Mouse (Mus musculus): ENCODE data around the gene Bean1. TPM values are rescaled to one million over a fixed set of nuclear protein-coding genes. Genes with fewer than 3 reads are reported as not detected.
A peak's percentile ranks its signal among the peaks of the same experiment; 100 is the strongest.

Gene Bean1
- polyA plus RNA-seq, 2 experiments = 0.02 TPM; not detected in 1

DNA sequence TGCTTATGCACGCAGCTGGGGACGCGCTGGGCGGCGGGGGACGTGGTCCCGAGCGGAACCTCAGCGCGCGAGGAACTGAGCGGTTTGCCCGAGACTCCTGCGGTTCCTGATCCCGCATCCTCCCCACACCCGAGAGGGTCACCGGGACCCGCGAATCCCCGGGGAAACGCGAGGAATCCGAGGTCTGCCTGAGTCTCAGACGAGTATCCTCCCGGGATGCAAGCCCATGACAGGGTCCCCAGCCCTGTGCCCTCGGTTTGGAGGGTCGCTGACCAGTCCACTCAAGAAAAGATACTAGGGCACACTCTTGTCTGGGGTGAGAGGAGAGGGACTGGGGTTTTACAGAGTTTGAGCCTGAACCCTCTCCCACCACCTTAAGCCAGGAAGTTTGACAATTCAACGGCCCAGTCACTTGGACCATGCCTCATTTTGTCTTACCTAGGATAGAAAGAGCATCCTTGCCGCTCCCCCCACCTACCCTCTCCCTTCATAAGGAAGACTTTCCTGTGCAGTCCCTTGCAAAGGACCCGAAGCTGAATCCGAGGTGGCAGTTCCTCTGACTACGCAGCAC, 893 bp downstream of the Bean1 start:
- Histone ChIP-seq H3K4me1 (replicated peaks; ENCODE audit: control insufficient read depth in 2 of 2, insufficient read depth in 2 of 2, low read length in 1 of 2) (no peaks in the 10 kb centered on the region), H3K4me3 (ENCODE audit: insufficient read depth in 1 of 2, low read depth in 2 of 2, low read length in 2 of 2) (peak overlapping the region in 1 of 2 experiments; percentile 42; a peak in 2 of 4 replicates), H3K36me3 (replicated peaks; ENCODE audit: control insufficient read depth, insufficient read depth, low read depth) (no peaks in the 10 kb centered on the region), H3K27ac (no peak overlapping the region), H3K27me3 (ENCODE audit: control insufficient read depth, insufficient read depth, low read length) (peaks cover 30% of the 10 kb centered on the region), H3K4me2 (ENCODE audit: low read depth) (peak overlapping the region; percentile 54), H3K9me3 (ENCODE audit: control insufficient read depth, low read length) (no peaks in the 10 kb centered on the region), H3K9ac (replicated peaks) (no peak overlapping the region)
- no peak for ATAC-seq (ENCODE audit: insufficient read depth)
- DNase-seq (ENCODE audit: low read depth in 3 of 3, low spot score in 3 of 3) = no peak
- WGBS (ENCODE audit: insufficient replicate concordance) = 5% methylated on average over 32 of the region's 32 CpGs
- TF ChIP-seq CTCF (IDR thresholded peaks at IDR 0.05; ENCODE audit: low read depth) (no peak), EP300 (IDR thresholded peaks at IDR 0.05; ENCODE audit: low read depth) (no peak)

DNA sequence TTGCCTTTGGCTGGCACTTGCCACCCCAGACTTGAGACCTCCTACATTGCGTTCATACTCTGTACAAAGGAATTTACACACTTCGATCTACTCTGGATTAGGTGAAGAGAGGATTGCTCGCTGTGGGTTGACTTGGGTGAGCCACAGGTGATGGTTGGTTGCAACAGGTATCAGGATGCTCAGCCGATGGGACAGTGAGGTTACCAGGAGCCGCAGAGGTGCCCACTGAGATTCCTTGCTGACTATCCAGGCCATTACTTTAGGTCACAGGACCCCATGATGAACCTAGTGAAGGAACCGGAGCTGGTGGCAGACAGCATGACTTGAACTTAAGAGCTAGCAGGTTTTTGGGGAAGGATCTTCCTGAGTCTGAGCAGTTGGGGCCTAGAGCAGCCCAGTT, 2.2 kb downstream of the Bean1 start:
- Histone ChIP-seq H3K27ac (no peak overlapping the region), H3K4me3 (ENCODE audit: insufficient read depth in 1 of 2, low read depth in 2 of 2, low read length in 2 of 2) (no peak overlapping the region), H3K4me2 (ENCODE audit: low read depth) (no peak overlapping the region), H3K4me1 (replicated peaks; ENCODE audit: control insufficient read depth in 2 of 2, insufficient read depth in 2 of 2, low read length in 1 of 2) (no peaks in the 10 kb centered on the region), H3K9me3 (ENCODE audit: control insufficient read depth, low read length) (no peaks in the 10 kb centered on the region), H3K27me3 (ENCODE audit: control insufficient read depth, insufficient read depth, low read length) (peaks cover 30% of the 10 kb centered on the region), H3K36me3 (replicated peaks; ENCODE audit: control insufficient read depth, insufficient read depth, low read depth) (no peaks in the 10 kb centered on the region), H3K9ac (replicated peaks) (no peak overlapping the region)
- 76% methylated on average over 6 of the region's 6 CpGs for WGBS (ENCODE audit: insufficient replicate concordance)
- ATAC-seq (ENCODE audit: insufficient read depth) (no peak), DNase-seq (ENCODE audit: low read depth in 3 of 3, low spot score in 3 of 3) (no peak)
- TF ChIP-seq EP300 (IDR thresholded peaks at IDR 0.05; ENCODE audit: low read depth) (no peak), CTCF (IDR thresholded peaks at IDR 0.05; ENCODE audit: low read depth) (no peak)

DNA sequence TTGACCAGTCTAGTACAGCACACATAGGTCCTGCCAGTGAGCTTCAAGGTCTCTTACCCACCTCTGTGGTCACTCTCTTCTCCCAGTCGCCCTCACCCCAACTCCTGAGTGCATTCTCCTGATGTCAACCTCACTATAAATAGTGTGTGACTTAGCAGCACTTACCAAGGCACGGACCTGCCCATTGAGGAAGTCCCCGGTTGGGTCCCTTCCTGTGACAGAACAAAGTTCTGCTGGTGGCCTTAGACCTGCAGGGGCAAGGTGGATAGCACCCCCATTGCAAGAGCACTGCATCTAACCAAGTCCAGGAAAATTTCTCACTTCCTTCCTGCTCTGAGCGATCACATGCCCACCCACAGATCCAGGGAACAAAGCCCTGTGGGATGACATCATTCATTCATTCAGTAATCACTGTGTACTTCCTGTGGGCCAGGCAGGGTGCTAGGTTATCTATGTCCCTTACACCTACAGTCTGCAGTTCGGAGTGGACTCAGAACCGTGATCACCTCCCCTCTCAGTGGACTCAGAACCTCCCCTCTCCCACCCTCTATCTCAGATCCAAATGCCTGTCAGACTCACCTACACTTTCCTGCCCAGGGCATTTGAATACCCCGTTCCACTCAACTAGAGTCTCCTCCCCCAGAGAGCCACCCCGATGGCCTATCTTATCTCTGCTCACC, 5.7 kb downstream of the Bean1 start:
- Histone ChIP-seq H3K9me3 (ENCODE audit: control insufficient read depth, low read length) (no peaks in the 10 kb centered on the region), H3K9ac (replicated peaks) (no peak overlapping the region), H3K4me2 (ENCODE audit: low read depth) (no peak overlapping the region), H3K27me3 (ENCODE audit: control insufficient read depth, insufficient read depth, low read length) (peaks cover 16% of the 10 kb centered on the region), H3K4me3 (ENCODE audit: insufficient read depth in 1 of 2, low read depth in 2 of 2, low read length in 2 of 2) (no peak overlapping the region), H3K27ac (no peak overlapping the region), H3K36me3 (replicated peaks; ENCODE audit: control insufficient read depth, insufficient read depth, low read depth) (no peaks in the 10 kb centered on the region), H3K4me1 (replicated peaks; ENCODE audit: control insufficient read depth in 2 of 2, insufficient read depth in 2 of 2, low read length in 1 of 2) (no peaks in the 10 kb centered on the region)
- ATAC-seq (ENCODE audit: insufficient read depth) (no peak), DNase-seq (ENCODE audit: low read depth in 3 of 3, low spot score in 3 of 3) (no peak)
- 21% methylated on average over 8 of the region's 8 CpGs for WGBS (ENCODE audit: insufficient replicate concordance)
- TF ChIP-seq EP300 (IDR thresholded peaks at IDR 0.05; ENCODE audit: low read depth) (no peak), CTCF (IDR thresholded peaks at IDR 0.05; ENCODE audit: low read depth) (no peak)

DNA sequence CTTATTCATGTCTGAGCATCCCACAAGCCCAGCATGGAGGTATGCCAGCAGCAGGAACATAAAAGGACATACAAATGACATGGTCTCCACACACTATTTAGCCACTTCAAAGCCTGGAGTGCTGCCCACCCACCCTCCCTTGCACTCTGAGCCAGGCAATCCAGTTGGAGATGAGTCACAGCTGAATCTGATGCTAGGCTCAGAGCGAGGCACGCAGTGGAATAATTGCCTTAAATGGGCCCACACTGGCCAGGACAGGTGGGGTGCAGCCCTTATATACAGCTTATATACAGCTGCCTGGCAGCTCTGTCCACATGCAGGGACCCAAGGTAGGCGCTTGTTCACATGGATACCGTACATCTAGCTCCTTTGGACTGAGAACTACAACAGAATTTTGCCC, 6.8 kb downstream of the Bean1 start:
- WGBS (ENCODE audit: insufficient replicate concordance) = 66% methylated on average over 4 of the region's 4 CpGs

GRCm38 (mm10) chr8:104184905-104185304, 14.7 kb downstream of the Bean1 start:
- Histone ChIP-seq H3K27me3 (ENCODE audit: control insufficient read depth, insufficient read depth, low read length) (no peaks in the 10 kb centered on the region), H3K9ac (replicated peaks) (no peak overlapping the region), H3K36me3 (replicated peaks; ENCODE audit: control insufficient read depth, insufficient read depth, low read depth) (no peaks in the 10 kb centered on the region), H3K27ac (no peak overlapping the region), H3K4me1 (replicated peaks; ENCODE audit: control insufficient read depth in 2 of 2, insufficient read depth in 2 of 2, low read length in 1 of 2) (no peaks in the 10 kb centered on the region), H3K4me3 (ENCODE audit: insufficient read depth in 1 of 2, low read depth in 2 of 2, low read length in 2 of 2) (no peak overlapping the region), H3K4me2 (ENCODE audit: low read depth) (no peak overlapping the region), H3K9me3 (ENCODE audit: control insufficient read depth, low read length) (no peaks in the 10 kb centered on the region)
- ATAC-seq (ENCODE audit: insufficient read depth) = no peak
- DNase-seq (ENCODE audit: low read depth in 3 of 3, low spot score in 3 of 3) = no peak
- WGBS (ENCODE audit: insufficient replicate concordance) = 38% methylated on average over 6 of the region's 6 CpGs
- TF ChIP-seq EP300 (IDR thresholded peaks at IDR 0.05; ENCODE audit: low read depth) (no peak), CTCF (IDR thresholded peaks at IDR 0.05; ENCODE audit: low read depth) (no peak)

More for the DNA sequence above, 6.8 kb downstream of the Bean1 start:
- Histone ChIP-seq H3K27ac (no peak overlapping the region), H3K9me3 (ENCODE audit: control insufficient read depth, low read length) (no peaks in the 10 kb centered on the region), H3K4me3 (ENCODE audit: insufficient read depth in 1 of 2, low read depth in 2 of 2, low read length in 2 of 2) (no peak overlapping the region), H3K36me3 (replicated peaks; ENCODE audit: control insufficient read depth, insufficient read depth, low read depth) (no peaks in the 10 kb centered on the region), H3K9ac (replicated peaks) (no peak overlapping the region), H3K27me3 (ENCODE audit: control insufficient read depth, insufficient read depth, low read length) (peaks cover 6% of the 10 kb centered on the region), H3K4me1 (replicated peaks; ENCODE audit: control insufficient read depth in 2 of 2, insufficient read depth in 2 of 2, low read length in 1 of 2) (no peaks in the 10 kb centered on the region), H3K4me2 (ENCODE audit: low read depth) (no peak overlapping the region)
- no peak for TF ChIP-seq EP300 (IDR thresholded peaks at IDR 0.05; ENCODE audit: low read depth)
- DNase-seq (ENCODE audit: low read depth in 3 of 3, low spot score in 3 of 3) (no peak), ATAC-seq (ENCODE audit: insufficient read depth) (no peak)

Measured in liver, embryonic 14.5 days (tissue).